13 mouse cellular contexts compared by ENCODE assay signal in genomic region chr12:8636945-8637344, GRCm38 (mm10). TPM values are rescaled to one million over a fixed set of nuclear protein-coding genes. Genes with fewer than 3 reads are reported as not detected.
A peak's percentile ranks its signal among the peaks of the same experiment; 100 is the strongest.
DNase-seq lines count a peak whose midpoint lies in the region; ATAC-seq lines count a peak whose summit lies in the region.
"Had no signal": no experiment of that assay in that cellular context is flagged by ENCODE, and none has a peak within 500 bp of the region (broad histone marks: within the 10 kb centered on the region; RNA-seq: fewer than 3 reads in every experiment).

No protein-coding gene starts in this region.

- no peak overlapping the region for H3K9ac ChIP-seq in forebrain, embryonic 14.5 days (ENCODE audit: low read length)
- no peak overlapping the region for H3K9ac ChIP-seq in forebrain, embryonic 13.5 days
- H3K9ac ChIP-seq: embryonic facial prominence, embryonic 12.5 days; lung, embryonic 15.5 days had no signal

- DNase-seq in forebrain, embryonic 14.5 days (ENCODE audit: low spot score): peak; percentile 25
- peak; percentile 25 to 30 for DNase-seq in kidney, postnatal 36 days
- no peak for DNase-seq in kidney, postnatal 14 days
- DNase-seq in CD4-positive helper T cell, adult 2 months (ENCODE audit: low read depth, low spot score): peak; percentile 42
- DNase-seq in frontal cortex, postnatal 36 days (ENCODE audit: low spot score in 2 of 2): no peak
- DNase-seq in adrenal gland, adult 2 months: no peak

- H3K27ac ChIP-seq in forebrain, embryonic 14.5 days (ENCODE audit: low read depth, low read length): no peak overlapping the region
- no peak overlapping the region for H3K27ac ChIP-seq in forebrain, embryonic 13.5 days
- H3K27ac ChIP-seq: embryonic facial prominence, embryonic 12.5 days; lung, embryonic 15.5 days had no signal

- no peaks in the 10 kb centered on the region for H3K4me1 ChIP-seq in forebrain, embryonic 14.5 days (ENCODE audit: control insufficient read depth, insufficient read depth, low read length)
- peaks cover 4% of the 10 kb centered on the region for H3K4me1 ChIP-seq in forebrain, embryonic 13.5 days
- H3K4me1 ChIP-seq: embryonic facial prominence, embryonic 12.5 days had no signal

- no peaks in the 10 kb centered on the region for H3K27me3 ChIP-seq in forebrain, embryonic 14.5 days (replicated peaks; ENCODE audit: control insufficient read depth, insufficient read depth, low read length)
- no peaks in the 10 kb centered on the region for H3K27me3 ChIP-seq in forebrain, embryonic 13.5 days
- H3K27me3 ChIP-seq: embryonic facial prominence, embryonic 12.5 days; lung, embryonic 15.5 days had no signal

- no peaks in the 10 kb centered on the region for H3K9me3 ChIP-seq in forebrain, embryonic 14.5 days (replicated peaks; ENCODE audit: control insufficient read depth, low read length)
- no peaks in the 10 kb centered on the region for H3K9me3 ChIP-seq in forebrain, embryonic 13.5 days (replicated peaks)
- H3K9me3 ChIP-seq: embryonic facial prominence, embryonic 12.5 days; lung, embryonic 15.5 days had no signal

- H3K4me3 ChIP-seq in forebrain, embryonic 14.5 days (ENCODE audit: low read depth, low read length): no peak overlapping the region
- no peak overlapping the region for H3K4me3 ChIP-seq in forebrain, embryonic 13.5 days
- H3K4me3 ChIP-seq: embryonic facial prominence, embryonic 12.5 days; lung, embryonic 15.5 days had no signal

- WGBS in forebrain, embryonic 14.5 days: 95% methylated on average over 14 of the region's 14 CpGs
- 96% methylated on average over 14 of the region's 14 CpGs for WGBS in forebrain, embryonic 13.5 days

- no peak for ATAC-seq in forebrain, embryonic 14.5 days
- ATAC-seq in forebrain, embryonic 13.5 days: no peak
- ATAC-seq in megakaryocyte progenitor cell, adult 5-6 weeks (replicated peaks; ENCODE audit: poor library complexity): peak; percentile 25

- no peak overlapping the region for H3K4me2 ChIP-seq in forebrain, embryonic 14.5 days (ENCODE audit: low read length)
- H3K4me2 ChIP-seq in forebrain, embryonic 13.5 days: no peak overlapping the region
- H3K4me2 ChIP-seq: embryonic facial prominence, embryonic 12.5 days; lung, embryonic 15.5 days had no signal

- no peaks in the 10 kb centered on the region for H3K36me3 ChIP-seq in forebrain, embryonic 14.5 days (ENCODE audit: control insufficient read depth, insufficient read depth, low read length)
- no peaks in the 10 kb centered on the region for H3K36me3 ChIP-seq in forebrain, embryonic 13.5 days (ENCODE audit: poor library complexity, severe bottlenecking)
- H3K36me3 ChIP-seq: embryonic facial prominence, embryonic 12.5 days; lung, embryonic 15.5 days had no signal

RNA-seq across cellular contexts. Expression of gene Pum2, which starts 37.0 kb away (rescaled TPM):
- 70.6 and 74.9 TPM in 2 replicates for polyA plus RNA-seq in forebrain, embryonic 14.5 days (2014; fragmentation: Nextera tagmentation; extraction: Ambion mirVana)
- 70.5 and 77.7 TPM in 2 replicates for polyA plus RNA-seq in forebrain, embryonic 13.5 days (2015; fragmentation: Nextera tagmentation; extraction: Ambion mirVana)
- 164 and 166 TPM in 2 replicates for total RNA-seq in megakaryocyte progenitor cell, adult 5-6 weeks (2015)
- total RNA-seq in megakaryocyte progenitor cell, adult 5-6 weeks (2017): 116 and 129 TPM in 2 replicates
- 100 to 1,000 TPM; 118 to 121 TPM for total RNA-seq in adrenal gland, adult 2 months (2021)
- 28.8 and 33.5 TPM in 2 replicates for polyA plus RNA-seq in adrenal gland, adult 2 months (2012; rRNA removed)

RNA-seq across cellular contexts. Expression of gene Slc7a15, which starts 38.1 kb away (rescaled TPM):
- polyA plus RNA-seq in forebrain, embryonic 14.5 days (2014; fragmentation: Nextera tagmentation; extraction: Ambion mirVana): not detected in 2 replicates
- polyA plus RNA-seq in forebrain, embryonic 13.5 days (2015; fragmentation: Nextera tagmentation; extraction: Ambion mirVana): not detected in 2 replicates
- total RNA-seq in megakaryocyte progenitor cell, adult 5-6 weeks (2015): not detected in 2 replicates
- not detected in 2 replicates for total RNA-seq in megakaryocyte progenitor cell, adult 5-6 weeks (2017)
- total RNA-seq in adrenal gland, adult 2 months (2021): not detected
- polyA plus RNA-seq in adrenal gland, adult 2 months (2012; rRNA removed): not detected in 2 replicates
- total RNA-seq: heart, postnatal 36 days; left cerebral cortex, postnatal 10 days had no signal
- polyA plus RNA-seq: embryonic facial prominence, embryonic 12.5 days; frontal cortex, adult 2 months; lung, embryonic 15.5 days had no signal

Comparison
In these comparisons a context has a peak if more than half of its experiments do, and no peak if none do; other contexts are left out.
1. DNase-seq: peak in forebrain, embryonic 14.5 days (single experiment), kidney, postnatal 36 days (2 of 2) and CD4-positive helper T cell, adult 2 months (single experiment); none in kidney, postnatal 14 days (single experiment), frontal cortex, postnatal 36 days (0 of 2) and adrenal gland, adult 2 months (single experiment).